In the genomic region with DNA sequence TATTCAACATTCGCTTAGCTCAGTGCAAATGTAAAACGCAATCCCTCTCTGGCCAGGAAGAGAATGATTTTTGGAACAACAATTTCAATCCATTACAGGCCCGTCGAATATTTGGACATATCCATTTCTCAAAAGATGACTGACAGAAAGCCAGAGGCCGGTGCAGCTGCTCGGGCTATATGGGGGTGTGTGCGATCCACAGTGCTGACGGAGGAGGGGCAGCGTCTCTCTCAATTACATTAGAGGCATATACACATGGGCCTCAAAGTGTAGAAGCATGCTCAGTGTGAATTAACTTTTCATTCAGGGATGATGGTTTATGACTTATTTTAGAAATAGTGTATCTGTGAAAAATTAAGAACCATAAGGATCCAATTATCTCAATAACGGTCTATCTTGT, we compare ENCODE assay signal across 22 mouse cellular contexts.
DNase-seq lines count a peak whose midpoint lies in the region; ATAC-seq and TF ChIP-seq lines count a peak whose summit lies in the region.
"Had no signal": no experiment of that assay in that cellular context is flagged by ENCODE, and none has a peak within 500 bp of the region (broad histone marks: within the 10 kb centered on the region; RNA-seq: fewer than 3 reads in every experiment).

No protein-coding gene starts in this region.

- TF ChIP-seq POLR2A in lung, adult 2 months (IDR thresholded peaks at IDR 0.05; ENCODE audit: borderline replicate concordance, extremely low read depth, low read depth, low read length): no peak

- H3K36me3 ChIP-seq in embryonic facial prominence, embryonic 11.5 days (replicated peaks; ENCODE audit: control insufficient read depth, insufficient read depth, low read depth, low read length): no peaks in the 10 kb centered on the region
- no peaks in the 10 kb centered on the region for H3K36me3 ChIP-seq in embryonic facial prominence, embryonic 10.5 days (replicated peaks)
- H3K36me3 ChIP-seq in limb, embryonic 12.5 days: no peaks in the 10 kb centered on the region
- H3K36me3 ChIP-seq in limb, embryonic 10.5 days: no peaks in the 10 kb centered on the region
- H3K36me3 ChIP-seq in embryonic facial prominence, embryonic 12.5 days: no peaks in the 10 kb centered on the region
- no peaks in the 10 kb centered on the region for H3K36me3 ChIP-seq in embryonic facial prominence, embryonic 14.5 days (ENCODE audit: control insufficient read depth, insufficient read depth, low read length)
- no peaks in the 10 kb centered on the region; the same call in 1 of the 2 replicates for H3K36me3 ChIP-seq in forebrain, postnatal 0 days (ENCODE audit: insufficient read depth)
- H3K36me3 ChIP-seq: G1E had no signal

- no peak overlapping the region for H3K4me3 ChIP-seq in embryonic facial prominence, embryonic 11.5 days (ENCODE audit: low read depth, low read length)
- H3K4me3 ChIP-seq in embryonic facial prominence, embryonic 10.5 days: no peak overlapping the region
- no peak overlapping the region for H3K4me3 ChIP-seq in limb, embryonic 12.5 days (replicated peaks)
- H3K4me3 ChIP-seq in limb, embryonic 10.5 days: no peak overlapping the region
- no peak overlapping the region for H3K4me3 ChIP-seq in embryonic facial prominence, embryonic 12.5 days
- H3K4me3 ChIP-seq in embryonic facial prominence, embryonic 14.5 days (ENCODE audit: low read depth, low read length): no peak overlapping the region
- no peak overlapping the region for H3K4me3 ChIP-seq in lung, adult 2 months (replicated peaks; ENCODE audit: extremely low read depth, low read depth, low read length)
- H3K4me3 ChIP-seq in forebrain, postnatal 0 days (ENCODE audit: low read depth, low read length): no peak overlapping the region

- H3K9me3 ChIP-seq in embryonic facial prominence, embryonic 11.5 days (replicated peaks; ENCODE audit: control insufficient read depth, low read length): no peaks in the 10 kb centered on the region
- no peaks in the 10 kb centered on the region for H3K9me3 ChIP-seq in embryonic facial prominence, embryonic 10.5 days
- no peaks in the 10 kb centered on the region for H3K9me3 ChIP-seq in limb, embryonic 12.5 days
- no peaks in the 10 kb centered on the region for H3K9me3 ChIP-seq in limb, embryonic 10.5 days (replicated peaks)
- no peaks in the 10 kb centered on the region for H3K9me3 ChIP-seq in embryonic facial prominence, embryonic 12.5 days
- H3K9me3 ChIP-seq in embryonic facial prominence, embryonic 14.5 days (ENCODE audit: control insufficient read depth, low read length): no peaks in the 10 kb centered on the region
- no peaks in the 10 kb centered on the region for H3K9me3 ChIP-seq in forebrain, postnatal 0 days (ENCODE audit: low read length)

- WGBS in embryonic facial prominence, embryonic 11.5 days: 47% methylated on average over 10 of the region's 10 CpGs
- WGBS in embryonic facial prominence, embryonic 10.5 days: 74% methylated on average over 10 of the region's 10 CpGs
- WGBS in limb, embryonic 12.5 days: 54% methylated on average over 10 of the region's 10 CpGs
- WGBS in limb, embryonic 10.5 days: 72% methylated on average over 10 of the region's 10 CpGs
- 39% methylated on average over 10 of the region's 10 CpGs for WGBS in embryonic facial prominence, embryonic 12.5 days
- 41% methylated on average over 10 of the region's 10 CpGs for WGBS in embryonic facial prominence, embryonic 14.5 days
- WGBS in lung, adult 2 months: 79% methylated on average over 10 of the region's 10 CpGs
- WGBS in forebrain, postnatal 0 days: 52% methylated on average over 10 of the region's 10 CpGs

- 0 out of 2 replicates have a peak, but pooled peaks have one; percentile 72 for ATAC-seq in embryonic facial prominence, embryonic 11.5 days (replicated peaks; ENCODE audit: insufficient number of reproducible peaks, low FRiP score, low TSS enrichment, low read depth)
- ATAC-seq in limb, embryonic 12.5 days (ENCODE audit: insufficient number of reproducible peaks, insufficient read depth, low FRiP score, low TSS enrichment, low read depth): no peak
- ATAC-seq in embryonic facial prominence, embryonic 12.5 days (ENCODE audit: insufficient number of reproducible peaks, insufficient read depth, low FRiP score, low TSS enrichment): peak; percentile 68; the same call in 1 of the 2 replicates
- ATAC-seq in embryonic facial prominence, embryonic 14.5 days (ENCODE audit: low read depth): no peak; the same call in 1 of the 2 replicates
- ATAC-seq in forebrain, postnatal 0 days: no peak
- ATAC-seq: activated CD4-positive, CD25-positive, alpha-beta regulatory T cell, adult 4 months; CD4-positive, CD25-positive, alpha-beta regulatory T cell, adult 4 months; Patski had no signal

- TF ChIP-seq CTCF in lung, adult 2 months (IDR thresholded peaks at IDR 0.05; ENCODE audit: insufficient read depth, low read length): no peak
- no peak for TF ChIP-seq CTCF in forebrain, postnatal 0 days (IDR thresholded peaks at IDR 0.05; ENCODE audit: low read depth)

- H3K9ac ChIP-seq in embryonic facial prominence, embryonic 11.5 days (replicated peaks; ENCODE audit: low read length): no peak overlapping the region
- no peak overlapping the region for H3K9ac ChIP-seq in limb, embryonic 12.5 days (replicated peaks)
- H3K9ac ChIP-seq in embryonic facial prominence, embryonic 12.5 days: no peak overlapping the region
- no peak overlapping the region for H3K9ac ChIP-seq in embryonic facial prominence, embryonic 14.5 days (ENCODE audit: low read depth, low read length)
- no peak overlapping the region for H3K9ac ChIP-seq in forebrain, postnatal 0 days

- no peaks in the 10 kb centered on the region for H3K27me3 ChIP-seq in embryonic facial prominence, embryonic 11.5 days (ENCODE audit: control insufficient read depth, insufficient read depth, low read length)
- no peaks in the 10 kb centered on the region for H3K27me3 ChIP-seq in embryonic facial prominence, embryonic 10.5 days (replicated peaks; ENCODE audit: low read depth, poor library complexity, severe bottlenecking)
- no peaks in the 10 kb centered on the region for H3K27me3 ChIP-seq in limb, embryonic 12.5 days
- H3K27me3 ChIP-seq in limb, embryonic 10.5 days (ENCODE audit: low read depth, poor library complexity, severe bottlenecking): peaks cover 15% of the 10 kb centered on the region; the same call in 1 of the 2 replicates
- H3K27me3 ChIP-seq in embryonic facial prominence, embryonic 12.5 days: no peaks in the 10 kb centered on the region
- H3K27me3 ChIP-seq in embryonic facial prominence, embryonic 14.5 days (replicated peaks; ENCODE audit: control insufficient read depth, insufficient read depth, low read length): no peaks in the 10 kb centered on the region
- no peaks in the 10 kb centered on the region for H3K27me3 ChIP-seq in forebrain, postnatal 0 days (ENCODE audit: insufficient read depth, low read length)
- H3K27me3 ChIP-seq: CH12.LX, Patski had no signal

- H3K4me1 ChIP-seq in embryonic facial prominence, embryonic 11.5 days (ENCODE audit: control insufficient read depth, insufficient read depth, low read length): peaks cover 5% of the 10 kb centered on the region
- peaks cover 21% of the 10 kb centered on the region for H3K4me1 ChIP-seq in embryonic facial prominence, embryonic 10.5 days
- H3K4me1 ChIP-seq in limb, embryonic 12.5 days (replicated peaks): peaks cover 19% of the 10 kb centered on the region
- peaks cover 38% of the 10 kb centered on the region for H3K4me1 ChIP-seq in limb, embryonic 10.5 days
- peaks cover 12% of the 10 kb centered on the region for H3K4me1 ChIP-seq in embryonic facial prominence, embryonic 12.5 days
- no peaks in the 10 kb centered on the region for H3K4me1 ChIP-seq in embryonic facial prominence, embryonic 14.5 days (ENCODE audit: control insufficient read depth, insufficient read depth, low read length)
- no peaks in the 10 kb centered on the region for H3K4me1 ChIP-seq in lung, adult 2 months (ENCODE audit: control insufficient read depth, insufficient read depth, low read length)
- H3K4me1 ChIP-seq in forebrain, postnatal 0 days (ENCODE audit: insufficient read depth): no peaks in the 10 kb centered on the region

- DNase-seq in embryonic facial prominence, embryonic 11.5 days (ENCODE audit: low spot score): no peak
- DNase-seq in embryonic facial prominence, embryonic 10.5 days (ENCODE audit: low spot score): no peak
- DNase-seq in limb, embryonic 10.5 days (ENCODE audit: low spot score): no peak
- peak; percentile 52 for DNase-seq in embryonic facial prominence, embryonic 14.5 days (ENCODE audit: low spot score)
- no peak for DNase-seq in lung, adult 2 months
- DNase-seq in forebrain, postnatal 0 days: no peak
- DNase-seq: adrenal gland, adult 2 months; adrenal gland, adult 8-10 months; adrenal gland, postnatal 10 days; adrenal gland, postnatal 14 days; adrenal gland, postnatal 25 days; adrenal gland, postnatal 36 days; B cell, adult 2 months; cerebellum, adult 11 months; cerebellum, adult 11-12 months had no signal

- no peak overlapping the region for H3K4me2 ChIP-seq in embryonic facial prominence, embryonic 11.5 days (ENCODE audit: low read depth, low read length)
- H3K4me2 ChIP-seq in limb, embryonic 12.5 days: no peak overlapping the region
- H3K4me2 ChIP-seq in embryonic facial prominence, embryonic 12.5 days (replicated peaks): no peak overlapping the region
- no peak overlapping the region for H3K4me2 ChIP-seq in embryonic facial prominence, embryonic 14.5 days (ENCODE audit: low read depth, low read length)
- H3K4me2 ChIP-seq in forebrain, postnatal 0 days (ENCODE audit: low read depth): no peak overlapping the region

- H3K27ac ChIP-seq in embryonic facial prominence, embryonic 11.5 days (replicated peaks; ENCODE audit: low read depth, low read length): no peak overlapping the region
- no peak overlapping the region for H3K27ac ChIP-seq in embryonic facial prominence, embryonic 10.5 days (replicated peaks)
- peak overlapping the region; percentile 23; the same call in 1 of the 2 replicates for H3K27ac ChIP-seq in limb, embryonic 12.5 days
- no peak overlapping the region for H3K27ac ChIP-seq in limb, embryonic 10.5 days
- H3K27ac ChIP-seq in embryonic facial prominence, embryonic 12.5 days: no peak overlapping the region
- H3K27ac ChIP-seq in embryonic facial prominence, embryonic 14.5 days (replicated peaks; ENCODE audit: low read depth, low read length): no peak overlapping the region
- H3K27ac ChIP-seq in forebrain, postnatal 0 days (ENCODE audit: low read depth, low read length): no peak overlapping the region

Comparison
In these comparisons a context has a peak if more than half of its experiments do, and no peak if none do; other contexts are left out.
1. ATAC-seq: peak in embryonic facial prominence, embryonic 11.5 days (single experiment) and embryonic facial prominence, embryonic 12.5 days (single experiment); none in limb, embryonic 12.5 days (single experiment), embryonic facial prominence, embryonic 14.5 days (single experiment) and forebrain, postnatal 0 days (single experiment).